12 mouse cellular contexts compared by ENCODE assay signal in the genomic region with DNA sequence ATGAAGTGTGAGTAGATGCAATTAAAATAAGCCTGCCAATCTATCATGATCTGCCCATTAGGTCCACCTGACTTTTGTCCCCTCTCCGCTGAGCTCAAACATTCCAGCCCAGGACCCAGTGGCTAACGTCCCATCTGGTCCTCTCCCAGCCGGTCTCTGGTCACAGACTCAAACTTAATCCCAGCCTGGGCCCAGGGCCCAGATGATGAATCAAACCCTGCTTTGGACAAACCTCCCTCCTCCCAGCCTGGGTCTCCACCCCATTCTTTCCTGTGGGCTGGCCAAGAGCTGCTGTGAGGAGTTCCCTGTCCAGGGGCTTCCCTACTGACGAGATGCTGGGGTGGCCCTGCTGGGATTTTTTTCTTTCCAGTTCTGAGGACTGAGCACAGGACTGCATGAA. TPM values are rescaled to one million over a fixed set of nuclear protein-coding genes. Genes with fewer than 3 reads are reported as not detected.
DNase-seq lines count a peak whose midpoint lies in the region; ATAC-seq and TF ChIP-seq lines count a peak whose summit lies in the region.
"Had no signal": no experiment of that assay in that cellular context is flagged by ENCODE, and none has a peak within 500 bp of the region (broad histone marks: within the 10 kb centered on the region; RNA-seq: fewer than 3 reads in every experiment).

No protein-coding gene starts in this region.

- DNase-seq in cerebellum, postnatal 10 days = peak; percentile 68 to 84
- DNase-seq in cerebellum, adult 9-10 months = no peak
- DNase-seq in midbrain, postnatal 0 days (ENCODE audit: low spot score) = peak; percentile 64
- no peak for DNase-seq in midbrain, embryonic 10.5 days (ENCODE audit: low spot score)
- peak; percentile 40 to 75 for DNase-seq in gastrocnemius, postnatal 4 days (ENCODE audit: low spot score in 2 of 2)
- DNase-seq in urinary bladder, postnatal 25 days (ENCODE audit: low spot score) = peak; percentile 61
- no peak for DNase-seq in right cerebral cortex, postnatal 25 days

- ATAC-seq in midbrain, postnatal 0 days (ENCODE audit: low FRiP score) = no peak
- no peak for ATAC-seq in midbrain, embryonic 15.5 days (replicated peaks)
- ATAC-seq: intestine, embryonic 15.5 days had no signal

- H3K4me3 ChIP-seq in midbrain, postnatal 0 days (ENCODE audit: low read depth, low read length) = no peak overlapping the region
- H3K4me3 ChIP-seq in midbrain, embryonic 10.5 days = no peak overlapping the region
- no peak overlapping the region for H3K4me3 ChIP-seq in midbrain, embryonic 15.5 days
- H3K4me3 ChIP-seq: forebrain, embryonic 12.5 days; intestine, embryonic 15.5 days; limb, embryonic 12.5 days; midbrain, embryonic 12.5 days had no signal

- H3K9me3 ChIP-seq in midbrain, postnatal 0 days (ENCODE audit: low read length) = no peaks in the 10 kb centered on the region
- H3K9me3 ChIP-seq in midbrain, embryonic 10.5 days (replicated peaks) = no peaks in the 10 kb centered on the region
- H3K9me3 ChIP-seq in midbrain, embryonic 15.5 days = no peaks in the 10 kb centered on the region
- H3K9me3 ChIP-seq: forebrain, embryonic 12.5 days; intestine, embryonic 15.5 days; limb, embryonic 12.5 days; midbrain, embryonic 12.5 days had no signal

- H3K36me3 ChIP-seq in midbrain, postnatal 0 days (ENCODE audit: insufficient read depth, low read length) = no peaks in the 10 kb centered on the region
- H3K36me3 ChIP-seq in midbrain, embryonic 10.5 days = no peaks in the 10 kb centered on the region
- H3K36me3 ChIP-seq in midbrain, embryonic 15.5 days (replicated peaks) = no peaks in the 10 kb centered on the region
- H3K36me3 ChIP-seq: forebrain, embryonic 12.5 days; intestine, embryonic 15.5 days; limb, embryonic 12.5 days; midbrain, embryonic 12.5 days had no signal

- no peak overlapping the region for H3K9ac ChIP-seq in midbrain, postnatal 0 days (replicated peaks; ENCODE audit: low read length, poor library complexity, severe bottlenecking)
- H3K9ac ChIP-seq in midbrain, embryonic 15.5 days = no peak overlapping the region
- H3K9ac ChIP-seq: forebrain, embryonic 12.5 days; intestine, embryonic 15.5 days; limb, embryonic 12.5 days; midbrain, embryonic 12.5 days had no signal

- H3K4me2 ChIP-seq in midbrain, postnatal 0 days (ENCODE audit: low read depth, low read length, poor library complexity, severe bottlenecking) = no peak overlapping the region
- no peak overlapping the region for H3K4me2 ChIP-seq in midbrain, embryonic 15.5 days
- H3K4me2 ChIP-seq: forebrain, embryonic 12.5 days; intestine, embryonic 15.5 days; limb, embryonic 12.5 days; midbrain, embryonic 12.5 days had no signal

- 0 out of 2 replicates have a peak, but pooled peaks cover under 1% of the 10 kb centered on the region for H3K27me3 ChIP-seq in midbrain, postnatal 0 days (ENCODE audit: insufficient read depth, low read length)
- H3K27me3 ChIP-seq in midbrain, embryonic 10.5 days (ENCODE audit: low read depth, poor library complexity, severe bottlenecking) = peaks cover 13% of the 10 kb centered on the region
- no peaks in the 10 kb centered on the region for H3K27me3 ChIP-seq in midbrain, embryonic 15.5 days (replicated peaks)
- H3K27me3 ChIP-seq: intestine, embryonic 15.5 days had no signal

- no peaks in the 10 kb centered on the region for H3K4me1 ChIP-seq in midbrain, postnatal 0 days (ENCODE audit: insufficient read depth, low read length)
- peaks cover 17% of the 10 kb centered on the region for H3K4me1 ChIP-seq in midbrain, embryonic 10.5 days
- H3K4me1 ChIP-seq in midbrain, embryonic 15.5 days = no peaks in the 10 kb centered on the region
- H3K4me1 ChIP-seq: forebrain, embryonic 12.5 days; limb, embryonic 12.5 days; midbrain, embryonic 12.5 days had no signal

- TF ChIP-seq CTCF in midbrain, postnatal 0 days (IDR thresholded peaks at IDR 0.05) = no peak

- WGBS in midbrain, postnatal 0 days = 40% methylated on average over 4 of the region's 4 CpGs
- WGBS in midbrain, embryonic 10.5 days = 48% methylated on average over 4 of the region's 4 CpGs
- 38% methylated on average over 4 of the region's 4 CpGs for WGBS in midbrain, embryonic 15.5 days

- no peak overlapping the region for H3K27ac ChIP-seq in midbrain, postnatal 0 days (ENCODE audit: low read depth, low read length)
- no peak overlapping the region for H3K27ac ChIP-seq in midbrain, embryonic 10.5 days (replicated peaks)
- no peak overlapping the region for H3K27ac ChIP-seq in midbrain, embryonic 15.5 days
- H3K27ac ChIP-seq: forebrain, embryonic 12.5 days; intestine, embryonic 15.5 days; limb, embryonic 12.5 days; midbrain, embryonic 12.5 days had no signal

RNA-seq across cellular contexts. Expression of a gene that starts 7.2 kb away (rescaled TPM):
- 0.76 and 1.6 TPM in 2 replicates for total RNA-seq in midbrain, postnatal 0 days (2014; rRNA removed)
- polyA plus RNA-seq in midbrain, postnatal 0 days (2015; fragmentation: Nextera tagmentation; extraction: Ambion mirVana) = 0.09 and 0.14 TPM in 2 replicates
- 0.14 and 0.31 TPM in 2 replicates for polyA plus RNA-seq in midbrain, embryonic 10.5 days (2016; fragmentation: Nextera tagmentation; extraction: Ambion mirVana)
- total RNA-seq in gastrocnemius, postnatal 4 days (2021) = 1 to 10 TPM; 5.7 to 7.3 TPM
- 0.60 and 0.83 TPM in 2 replicates for polyA plus RNA-seq in midbrain, embryonic 15.5 days (2015; fragmentation: Nextera tagmentation; extraction: Ambion mirVana)

RNA-seq across cellular contexts. Expression of a gene that starts 7.5 kb away (rescaled TPM):
- total RNA-seq in midbrain, postnatal 0 days (2014; rRNA removed) = 0.14 and 0.88 TPM in 2 replicates
- 0.09 and 0.10 TPM in 2 replicates for polyA plus RNA-seq in midbrain, postnatal 0 days (2015; fragmentation: Nextera tagmentation; extraction: Ambion mirVana)
- polyA plus RNA-seq in midbrain, embryonic 10.5 days (2016; fragmentation: Nextera tagmentation; extraction: Ambion mirVana) = 0.68 and 0.82 TPM in 2 replicates
- under 1 TPM; 0.42 to 0.44 TPM for total RNA-seq in gastrocnemius, postnatal 4 days (2021)
- polyA plus RNA-seq in midbrain, embryonic 15.5 days (2015; fragmentation: Nextera tagmentation; extraction: Ambion mirVana) = 0.09 and 0.39 TPM in 2 replicates

Comparison
In these comparisons a context has a peak if more than half of its experiments do, and no peak if none do; other contexts are left out.
1. DNase-seq: peak in cerebellum, postnatal 10 days (2 of 2), midbrain, postnatal 0 days (single experiment), gastrocnemius, postnatal 4 days (2 of 2) and urinary bladder, postnatal 25 days (single experiment); none in cerebellum, adult 9-10 months (single experiment), midbrain, embryonic 10.5 days (single experiment) and right cerebral cortex, postnatal 25 days (single experiment).